Mouse (Mus musculus) MEL-GATA-1-ER (cell line): ENCODE results near the gene Tubgcp4.
"Not testable (repeated sequence)": the region's sequence is repeated elsewhere in the genome, so short reads cannot be mapped to it uniquely, and the experiment has no call there.

Source experiments
- DNase-seq: peaks from one replicate; pipeline ENCODE4 v3.0.0-alpha.2; 2012; ENCODE audit warnings: low read depth; ENCODE audit errors: extremely low read depth

Tubgcp4 gene

DNA sequence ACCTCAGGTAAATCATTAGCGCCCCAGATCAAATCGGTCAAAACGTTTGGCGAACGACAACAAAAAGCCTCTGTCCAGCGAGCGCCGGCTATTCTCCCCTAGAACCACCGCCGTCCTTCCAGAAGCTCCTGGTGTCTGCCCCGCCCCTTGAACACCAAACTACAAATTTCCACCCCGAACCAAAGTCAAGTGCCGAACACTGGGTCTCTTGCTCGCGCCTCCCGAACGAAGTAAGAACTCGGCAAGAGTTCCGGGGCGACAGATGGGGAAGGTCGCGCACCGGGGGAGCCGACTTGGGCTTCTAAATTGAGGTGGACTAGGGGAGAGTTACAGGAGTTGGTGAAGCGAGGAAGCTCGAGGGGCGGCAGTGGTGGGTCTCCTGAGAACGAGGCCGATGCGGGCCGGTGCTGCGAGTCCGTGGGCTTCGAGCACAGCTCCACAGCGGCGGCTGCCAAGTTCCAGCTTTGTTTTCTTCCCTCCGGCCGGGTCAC, at the start of gene Tubgcp4:
Gene Tubgcp4 (plus strand): TSS at position 174 of the 491 bp plus-strand sequence.
- DNase-seq, result peak; percentile 26

- DNase-seq, result not testable (repeated sequence)
These were observed 44.2 kb upstream of the Tubgcp4 start for GRCm38 (mm10) chr2:121126302-121126701.

- no peak for DNase-seq
These were observed 42.9 kb upstream of the Tubgcp4 start for GRCm38 (mm10) chr2:121127536-121127935.

GRCm38 (mm10) chr2:121128865-121129620, 41.4 kb upstream of the Tubgcp4 start:
- no peak for DNase-seq

GRCm38 (mm10) chr2:121132822-121133221, 37.6 kb upstream of the Tubgcp4 start:
- DNase-seq, result no peak

GRCm38 (mm10) chr2:121137371-121137770, 33.1 kb upstream of the Tubgcp4 start:
- peak; percentile 15 for DNase-seq

- DNase-seq, result peak; percentile 44
These were observed 31.0 kb upstream of the Tubgcp4 start for GRCm38 (mm10) chr2:121139266-121140017.

DNA sequence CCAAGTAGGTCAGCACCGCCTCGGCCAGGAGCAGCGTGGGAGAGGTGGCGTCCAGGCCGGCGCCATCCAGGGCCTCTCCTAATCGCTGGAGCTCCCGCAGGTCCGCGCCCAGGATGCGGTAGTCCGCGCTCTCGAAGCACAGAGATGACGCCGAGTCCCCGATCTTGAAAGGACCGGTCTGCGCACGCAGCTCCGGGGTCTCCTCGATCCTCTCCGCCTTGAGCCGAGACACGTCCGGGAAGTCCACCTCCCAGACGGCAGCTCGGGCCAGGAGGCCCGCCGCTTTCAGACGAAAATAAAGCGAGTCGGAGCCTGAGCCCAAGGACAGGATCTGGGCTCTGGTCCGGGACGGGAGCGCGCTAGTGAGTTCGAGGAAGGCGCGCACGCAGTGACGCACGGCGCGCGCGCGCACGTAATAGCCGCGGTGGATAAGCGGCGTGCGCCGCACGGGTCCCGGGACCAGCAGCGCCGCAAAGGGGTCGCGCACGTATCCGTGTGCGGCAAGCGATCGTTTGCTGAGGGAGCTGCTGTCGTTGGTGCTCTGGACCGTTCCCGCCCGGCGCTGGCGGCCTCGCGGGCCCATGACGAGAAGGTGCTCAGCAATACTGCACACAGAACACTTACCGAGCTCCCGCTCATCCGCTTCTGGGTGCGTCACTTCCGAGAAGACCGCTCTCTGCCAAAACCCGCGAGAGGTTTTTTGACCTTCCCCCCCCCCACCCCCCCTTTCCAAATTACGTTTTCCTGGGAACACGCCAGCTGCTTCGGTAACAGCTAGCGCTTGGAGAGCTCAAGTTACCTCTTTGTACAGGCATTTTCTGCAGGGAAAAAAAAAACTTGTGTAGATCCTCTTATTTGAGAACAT, 30.2 kb upstream of the Tubgcp4 start, which contains the start of the genes Adal and Lcmt2:
Gene Adal (plus strand): TSS at position 411 of the 865 bp plus-strand sequence.
Gene Lcmt2 (minus strand): TSS at position 636 of the 865 bp plus-strand sequence.
- peak; percentile 85 for DNase-seq

GRCm38 (mm10) chr2:121141216-121142035, 29.0 kb upstream of the Tubgcp4 start:
- peak; percentile 36 for DNase-seq

GRCm38 (mm10) chr2:121142415-121142814, 28.0 kb upstream of the Tubgcp4 start:
- DNase-seq, result peak; percentile 8

GRCm38 (mm10) chr2:121149679-121150078, 20.8 kb upstream of the Tubgcp4 start:
- DNase-seq, result no peak

DNA sequence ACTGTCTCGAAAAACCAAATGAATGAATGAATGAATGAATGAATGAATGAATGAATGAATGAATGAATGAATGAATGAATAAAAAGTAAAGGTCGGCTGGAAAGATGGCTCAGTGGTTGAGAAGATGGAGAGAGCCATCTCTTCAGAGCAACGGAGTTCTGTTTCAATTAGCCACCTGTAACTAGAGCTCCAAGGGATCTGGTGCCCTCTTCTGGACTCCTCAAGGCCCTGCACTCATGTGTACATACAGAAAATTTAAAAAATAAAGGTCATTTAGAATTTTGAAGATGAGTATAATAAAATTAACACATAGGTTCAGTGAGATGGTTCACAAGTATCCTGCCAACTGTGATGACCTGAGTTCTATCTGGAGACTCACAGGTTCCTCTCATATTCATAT, 17.4 kb upstream of the Tubgcp4 start:
- peak; percentile 9 for DNase-seq

GRCm38 (mm10) chr2:121169173-121169572, 1.3 kb upstream of the Tubgcp4 start:
- DNase-seq, result no peak

- peak; percentile 15 for DNase-seq
These were observed 552 bp upstream of the Tubgcp4 start for GRCm38 (mm10) chr2:121169902-121170301.

GRCm38 (mm10) chr2:121170980-121171742, 707 bp downstream of the Tubgcp4 start, which contains the start of gene Zscan29:
Gene Zscan29 (minus strand): TSS chr2:121171125.
- DNase-seq, result peak; percentile 67

GRCm38 (mm10) chr2:121178828-121179479, 8.5 kb downstream of the Tubgcp4 start:
- no peak for DNase-seq

GRCm38 (mm10) chr2:121183431-121183830, 13.0 kb downstream of the Tubgcp4 start:
- no peak for DNase-seq

- DNase-seq, result no peak
These were observed 13.7 kb downstream of the Tubgcp4 start for GRCm38 (mm10) chr2:121184142-121184541.

- no peak for DNase-seq
These were observed 18.1 kb downstream of the Tubgcp4 start for GRCm38 (mm10) chr2:121188530-121188929.
